Mouse (Mus musculus) layer of hippocampus, adult 11-12 months (tissue): ENCODE measurements around the gene Dnajc5.

Experiments used
- DNase-seq: peaks from one replicate; pipeline ENCODE4 v3.0.0; 2022; ENCODE audit warnings: low spot score

Dnajc5 gene

DNA sequence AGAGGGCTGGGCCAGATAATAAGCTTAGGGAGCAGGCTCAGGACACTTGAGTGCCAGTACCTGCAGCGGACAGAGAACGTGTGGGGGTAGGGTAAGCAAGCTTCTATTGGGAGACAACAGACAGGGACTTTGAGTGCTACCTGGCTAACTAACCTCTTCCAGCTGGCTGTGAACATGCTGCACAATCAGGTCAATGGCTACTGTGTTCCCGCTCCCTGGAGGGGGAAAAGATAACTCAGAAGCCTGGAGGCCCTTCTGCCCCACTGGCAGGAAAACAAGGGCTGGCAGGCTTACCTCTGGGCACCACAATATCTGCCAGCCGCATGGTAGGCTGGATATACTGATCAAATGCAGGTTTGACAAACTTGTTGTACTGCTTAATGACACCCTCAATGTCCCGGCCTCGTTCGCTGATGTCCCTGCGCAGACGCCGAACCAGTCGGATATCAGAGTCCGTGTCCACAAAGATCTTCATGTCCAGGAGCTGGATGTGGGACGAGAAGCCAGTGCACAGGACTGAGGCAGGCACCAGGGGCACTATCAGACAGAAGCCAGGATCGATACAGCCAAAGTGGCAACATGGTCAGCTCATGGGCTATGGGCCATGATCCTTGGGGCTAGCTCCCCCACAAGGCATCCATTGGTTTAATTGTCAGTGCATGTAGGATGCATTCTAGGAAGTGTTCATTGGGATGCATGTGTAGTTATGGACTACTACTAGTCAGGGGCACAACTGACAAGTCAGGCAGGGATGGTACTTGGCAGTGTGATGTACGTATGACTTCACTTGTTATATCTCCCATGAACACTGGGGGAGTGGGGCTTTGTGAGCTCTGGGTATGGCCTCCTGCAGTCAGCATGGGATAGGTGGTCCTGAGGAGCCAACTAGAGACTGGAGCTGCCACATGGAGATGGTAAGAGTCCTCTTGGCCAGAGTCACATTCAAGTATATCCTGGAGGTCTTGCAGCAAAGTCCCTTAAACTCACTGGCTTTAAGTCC lies 52.9 kb downstream of the Dnajc5 start:
- no peak for DNase-seq

DNA sequence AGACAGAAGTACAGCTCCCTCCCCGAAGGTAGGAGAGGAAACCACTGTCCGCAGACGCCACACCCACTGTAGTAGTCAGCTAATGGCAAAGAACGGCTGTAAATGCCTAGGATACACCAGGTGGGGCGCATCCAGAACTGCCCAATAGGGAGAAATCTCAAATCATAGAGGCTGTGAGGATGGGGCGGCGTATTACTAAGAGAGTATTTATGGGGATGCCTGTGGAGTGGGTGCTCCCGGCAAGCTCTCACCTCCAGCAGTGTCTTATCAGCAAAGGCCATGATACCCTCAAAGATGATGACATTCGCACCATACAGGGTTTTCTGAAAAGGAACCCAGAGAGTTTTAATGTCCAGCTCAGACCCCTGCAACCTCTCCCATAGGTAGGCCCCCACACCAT lies 53.7 kb downstream of the Dnajc5 start:
- DNase-seq, result no peak

DNA sequence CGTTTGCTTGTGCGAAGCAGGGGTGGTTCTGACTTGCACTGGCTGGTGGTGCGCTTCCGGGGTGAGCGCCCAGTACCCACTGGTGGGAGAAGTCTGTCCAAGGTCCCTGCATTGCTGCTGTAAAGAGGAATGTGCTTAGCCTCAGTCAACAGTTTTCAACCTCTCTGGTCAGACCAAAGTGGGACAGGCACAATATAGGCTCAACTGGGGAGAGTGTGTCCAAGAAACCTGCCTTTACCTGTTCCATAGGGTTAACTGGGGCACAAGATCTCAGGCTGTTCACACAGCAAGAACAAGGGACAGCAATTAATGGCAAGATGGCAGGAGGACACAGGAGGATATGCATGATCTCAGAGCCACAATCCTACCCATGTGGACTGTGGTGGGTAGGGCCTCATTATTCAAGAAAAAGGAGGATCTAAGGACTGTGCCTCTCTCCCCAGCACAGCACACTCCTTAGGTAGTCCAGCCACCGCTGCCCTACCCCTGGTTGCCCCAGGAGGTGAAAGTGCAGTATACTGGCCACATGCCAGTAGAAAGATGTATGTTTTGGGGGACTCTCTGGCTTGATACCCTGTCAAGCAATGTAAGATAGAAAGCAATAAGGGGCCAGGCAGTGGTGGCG lies 54.7 kb downstream of the Dnajc5 start:
- DNase-seq, result no peak

DNA sequence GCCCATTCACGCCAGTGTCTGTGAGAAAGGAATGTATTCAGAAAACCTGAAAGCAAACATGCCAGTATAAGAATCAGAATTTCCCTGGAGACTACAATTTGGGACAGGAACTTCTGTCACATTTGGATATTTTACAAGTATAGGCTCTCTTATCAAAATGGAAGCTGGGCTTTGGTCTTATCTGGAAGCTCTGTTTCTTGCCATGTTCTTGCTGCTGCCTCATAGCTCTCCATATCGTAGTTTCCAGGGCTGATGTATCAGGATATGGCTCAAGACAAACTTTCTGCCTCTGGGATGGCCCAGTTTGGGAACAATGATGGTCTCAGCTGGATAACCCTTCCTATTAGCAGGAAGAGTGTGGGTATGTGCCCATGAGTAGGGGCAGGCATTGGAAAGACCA lies 56.3 kb downstream of the Dnajc5 start:
- no peak for DNase-seq

DNA sequence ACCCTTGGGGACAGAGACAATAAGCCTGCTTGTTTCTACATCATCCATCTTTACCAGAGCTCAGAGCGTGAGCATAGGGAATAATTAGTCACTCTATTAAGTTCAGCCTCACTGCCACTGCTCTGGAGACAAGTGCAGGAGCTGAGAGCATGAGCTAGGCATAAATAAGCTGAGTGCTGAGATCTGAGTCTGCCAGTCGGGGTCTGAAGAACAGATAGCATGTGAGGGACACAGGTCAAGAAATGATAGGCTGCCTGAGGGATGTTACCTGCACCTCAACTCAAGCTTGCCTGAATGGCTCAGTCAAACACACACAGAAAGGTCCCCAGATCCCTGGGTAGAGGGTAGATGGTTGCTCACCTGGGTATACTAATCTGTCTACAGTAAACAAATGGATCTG lies 56.8 kb downstream of the Dnajc5 start:
- no peak for DNase-seq

DNA sequence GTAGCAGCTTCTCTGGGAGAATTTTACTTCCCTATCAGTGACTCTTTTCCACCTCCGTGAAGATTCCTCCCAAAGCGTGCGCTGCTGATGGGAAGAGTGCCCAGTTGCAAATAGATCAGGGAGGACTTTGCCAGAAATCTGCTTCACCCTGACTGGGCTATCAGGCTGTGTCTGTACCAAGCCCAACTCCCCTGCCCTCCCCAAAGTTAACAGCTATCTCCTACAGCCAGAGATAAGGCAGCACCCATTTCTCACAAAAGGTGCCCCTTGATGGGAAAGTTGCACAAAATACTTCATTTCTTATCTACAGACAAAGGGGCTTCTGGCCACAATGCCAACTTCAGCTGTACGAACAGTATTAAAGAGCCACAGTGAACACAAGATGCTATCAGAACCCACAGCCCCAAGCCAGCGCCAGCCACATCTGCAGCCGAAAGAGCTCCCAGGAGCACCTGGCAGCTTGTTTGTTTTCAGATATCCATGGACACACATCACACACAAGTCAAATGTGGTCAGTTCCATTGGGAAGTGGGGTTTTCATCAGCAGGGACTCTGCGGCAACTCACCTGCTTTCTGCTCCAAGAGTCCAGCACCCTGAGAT lies 57.8 kb downstream of the Dnajc5 start:
- no peak for DNase-seq

DNA sequence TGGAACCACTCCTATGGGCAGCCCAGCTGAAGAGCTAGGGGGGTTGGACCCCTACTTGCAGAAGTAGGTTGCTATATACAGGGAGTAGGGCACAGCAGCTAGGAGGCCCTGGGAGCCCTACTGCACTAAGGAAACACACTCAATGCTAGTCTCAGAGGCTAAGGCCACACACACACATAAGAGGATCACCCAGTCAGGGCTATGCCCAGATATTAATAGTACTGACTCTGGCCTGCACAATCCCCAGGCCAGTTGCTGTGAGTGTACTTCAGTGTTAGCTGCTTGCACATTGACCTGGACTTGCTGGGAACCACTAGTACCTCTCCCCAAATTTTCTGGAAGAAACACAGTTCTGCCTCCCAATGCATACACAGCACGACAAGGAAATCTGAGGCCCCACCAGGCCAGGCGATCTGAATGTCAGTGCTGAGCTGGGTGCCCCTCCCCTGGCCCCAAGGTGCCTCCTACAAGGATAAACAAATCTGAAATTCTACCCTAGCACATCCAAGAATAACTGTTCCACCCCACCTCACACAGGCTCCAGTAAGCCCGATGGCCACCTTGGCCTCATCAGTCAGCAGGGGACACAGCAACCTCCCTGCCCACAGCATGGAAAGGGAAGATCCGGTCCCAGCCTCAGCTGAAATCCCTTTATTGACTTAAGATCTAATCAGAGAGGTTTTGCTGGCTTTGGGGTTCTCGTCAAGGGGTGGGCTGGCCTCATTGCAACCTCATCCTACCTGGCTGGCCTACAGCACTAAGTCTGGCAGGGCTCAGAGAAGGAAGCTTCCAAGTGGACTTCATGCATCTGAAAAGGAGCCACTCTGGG lies 58.7 kb downstream of the Dnajc5 start:
- no peak for DNase-seq

DNA sequence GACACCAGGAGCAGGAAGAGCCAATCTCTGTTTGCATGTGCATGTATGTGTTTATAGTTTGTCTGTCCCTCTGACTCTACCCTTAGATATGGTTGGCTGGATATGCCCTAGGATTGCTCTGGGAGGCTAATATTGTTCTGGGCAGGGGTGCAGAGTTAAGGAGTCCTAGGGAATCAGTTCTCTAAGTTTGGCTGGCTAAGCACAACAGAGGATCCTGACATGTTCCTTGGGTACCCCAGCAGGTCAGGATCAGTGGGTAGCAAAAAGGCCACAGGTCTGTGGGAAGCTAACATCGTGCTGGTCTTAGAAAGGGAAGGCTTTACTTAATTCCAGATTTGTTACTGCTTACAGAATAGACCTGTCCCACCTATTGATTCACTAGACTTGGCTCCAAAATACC lies 59.4 kb downstream of the Dnajc5 start:
- DNase-seq, result no peak

DNA sequence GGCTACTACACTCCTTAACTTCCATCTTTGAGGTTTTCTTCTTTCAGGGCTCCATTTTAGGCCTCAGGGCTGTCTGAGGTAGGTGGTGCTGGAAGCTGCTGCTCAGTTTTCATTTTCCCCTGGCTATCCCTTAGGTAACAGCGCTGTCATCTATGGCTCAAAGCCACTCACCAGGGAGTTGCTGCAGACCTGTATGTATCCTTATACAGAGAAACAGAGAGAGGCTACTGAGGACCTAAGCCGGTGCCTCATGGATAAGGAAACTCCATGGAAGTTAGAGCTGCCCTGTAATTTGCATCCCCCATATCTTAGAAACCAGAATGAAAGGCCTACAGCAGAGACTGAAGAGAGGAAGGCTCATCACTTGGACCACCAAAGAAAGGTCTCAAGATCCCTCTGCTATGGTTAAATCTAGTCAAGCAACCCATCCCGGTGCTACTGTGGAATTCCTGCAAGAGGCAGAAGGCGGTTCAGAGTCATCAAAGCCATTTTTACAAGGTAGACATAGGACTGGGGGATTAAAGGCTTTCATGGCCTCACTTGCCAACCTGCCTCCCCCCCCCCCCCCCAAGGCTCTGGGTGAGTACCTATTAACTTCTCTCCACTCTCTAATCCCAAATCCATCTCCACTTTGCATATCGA lies 60.0 kb downstream of the Dnajc5 start:
- DNase-seq, result no peak

DNA sequence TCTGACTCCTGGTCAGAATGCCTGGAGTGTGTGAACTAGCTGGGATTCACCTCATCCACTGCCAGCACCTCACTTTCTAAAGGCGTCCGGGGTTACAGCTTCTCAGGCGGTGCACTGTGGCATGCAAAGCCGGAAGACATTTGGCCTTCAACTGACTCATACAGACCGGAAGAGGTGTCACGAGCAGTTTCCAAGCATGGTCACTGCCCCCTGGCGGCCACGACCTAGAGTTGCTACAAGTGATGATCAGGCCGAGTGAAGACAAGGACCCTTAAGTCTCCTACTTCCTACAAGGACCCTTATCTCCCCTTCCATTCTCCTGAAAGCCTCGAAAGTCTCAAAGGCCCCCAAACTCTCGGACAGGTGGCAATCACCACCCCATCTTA lies 60.7 kb downstream of the Dnajc5 start:
- peak; percentile 77 for DNase-seq

DNA sequence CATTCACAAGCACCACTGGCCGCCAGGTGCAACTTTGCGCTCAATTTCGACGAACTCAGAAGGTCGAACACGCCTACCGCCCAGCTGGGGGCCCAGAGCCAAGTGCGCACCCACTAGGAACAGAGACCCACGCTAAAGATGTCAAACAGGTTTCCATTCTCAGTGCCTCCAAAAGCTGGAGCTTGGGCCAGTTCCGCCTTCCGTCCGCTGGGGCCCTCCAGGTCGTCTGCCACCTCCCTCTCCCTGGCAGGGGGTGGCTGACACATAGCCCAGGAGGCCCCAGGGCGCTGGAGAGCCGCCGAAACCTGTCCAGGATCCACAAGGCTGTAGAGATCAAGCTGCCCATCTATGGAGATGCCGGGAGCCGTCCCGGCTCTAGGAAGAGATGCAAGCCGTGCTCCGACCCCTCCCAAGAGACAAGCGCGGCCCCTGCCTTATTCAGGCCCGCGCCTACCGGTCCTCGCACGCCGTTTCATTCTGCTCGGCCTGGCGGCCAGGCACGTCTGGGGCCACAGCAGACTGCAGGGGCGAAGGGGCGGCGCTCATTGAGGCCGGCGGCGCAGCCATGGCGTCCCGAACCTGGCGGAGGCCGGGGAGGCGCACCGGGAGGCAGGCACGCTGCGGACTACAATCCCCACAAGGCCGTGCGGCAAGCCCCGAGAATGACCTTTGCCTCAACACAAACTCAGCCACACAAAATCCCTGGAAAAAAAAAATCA lies 61.3 kb downstream of the Dnajc5 start:
- DNase-seq, result peak; percentile 88

DNA sequence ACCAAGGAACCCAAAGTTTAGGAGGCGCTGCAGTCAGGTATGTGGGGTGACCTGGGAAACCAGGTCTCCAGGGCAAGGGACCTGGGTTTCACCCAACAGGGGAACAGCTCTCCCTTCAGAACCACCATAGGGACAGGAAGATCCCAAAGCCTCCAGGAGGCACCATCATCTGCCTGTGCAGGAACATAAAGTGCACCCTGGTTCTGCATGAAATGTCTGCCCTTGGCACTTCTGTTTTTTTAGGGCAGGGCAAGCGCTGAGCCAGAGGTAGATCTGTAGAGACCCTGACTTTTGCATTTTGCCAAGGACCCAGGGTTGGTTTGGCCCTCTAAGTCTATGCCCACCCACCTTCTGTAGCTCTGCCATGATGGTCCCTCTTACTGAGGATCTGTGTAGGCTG lies 62.1 kb downstream of the Dnajc5 start:
- DNase-seq, result no peak

DNA sequence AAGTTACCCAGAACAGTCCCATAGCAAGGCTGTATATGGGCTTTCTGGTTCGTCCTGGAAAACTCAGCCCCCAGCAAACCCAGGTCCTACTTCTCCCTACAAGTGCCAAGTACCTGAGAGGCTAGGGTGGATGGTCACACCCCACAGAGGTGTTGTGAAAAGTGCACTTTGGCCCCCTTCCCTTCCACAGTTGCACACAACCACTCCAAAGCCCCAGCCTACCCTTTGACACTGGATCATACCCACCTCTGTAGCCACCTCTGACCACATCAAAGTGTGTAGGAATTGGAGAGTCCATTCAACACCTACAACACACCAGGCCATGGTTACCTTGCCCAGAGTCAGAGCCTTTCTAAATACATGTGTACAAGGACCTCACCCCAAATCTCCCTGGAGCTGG lies 62.7 kb downstream of the Dnajc5 start:
- DNase-seq, result no peak

DNA sequence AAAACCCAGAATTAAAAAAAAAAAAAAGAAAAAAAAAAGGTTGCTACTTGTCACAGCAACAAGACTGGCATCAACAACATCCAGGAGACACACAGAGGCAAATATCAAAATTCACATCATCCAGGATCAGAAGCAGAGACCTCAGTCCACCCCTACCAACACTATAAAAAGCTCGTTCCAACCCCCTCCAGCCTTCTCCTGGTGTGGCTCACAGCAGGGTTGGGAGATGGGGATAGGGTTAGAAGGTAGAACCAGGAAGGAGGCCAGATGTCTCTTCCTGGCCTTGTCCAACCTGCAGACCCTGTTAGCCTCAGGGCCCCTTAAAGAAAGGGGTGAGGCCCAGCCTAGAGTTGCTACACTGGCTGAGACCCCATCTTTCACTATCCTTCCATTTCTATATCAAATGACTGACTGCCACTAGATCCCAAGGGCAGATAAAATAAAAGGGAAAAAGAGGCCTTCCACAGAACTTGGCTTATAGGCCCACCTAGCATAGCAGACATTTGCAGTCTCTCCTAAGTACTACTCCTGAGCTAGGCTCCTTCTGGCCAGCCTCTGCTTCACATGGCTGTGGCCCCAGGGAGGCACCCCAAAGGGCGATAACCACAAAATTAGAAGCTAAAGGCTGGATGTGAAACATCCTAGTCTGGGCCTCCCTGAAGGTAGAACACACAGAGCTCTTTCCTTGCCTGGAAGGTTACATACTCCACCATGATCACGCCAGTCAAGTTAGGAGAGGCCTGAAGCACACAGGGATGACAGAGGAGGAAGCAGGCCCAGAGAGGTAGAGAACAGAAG lies 63.4 kb downstream of the Dnajc5 start:
- no peak for DNase-seq

DNA sequence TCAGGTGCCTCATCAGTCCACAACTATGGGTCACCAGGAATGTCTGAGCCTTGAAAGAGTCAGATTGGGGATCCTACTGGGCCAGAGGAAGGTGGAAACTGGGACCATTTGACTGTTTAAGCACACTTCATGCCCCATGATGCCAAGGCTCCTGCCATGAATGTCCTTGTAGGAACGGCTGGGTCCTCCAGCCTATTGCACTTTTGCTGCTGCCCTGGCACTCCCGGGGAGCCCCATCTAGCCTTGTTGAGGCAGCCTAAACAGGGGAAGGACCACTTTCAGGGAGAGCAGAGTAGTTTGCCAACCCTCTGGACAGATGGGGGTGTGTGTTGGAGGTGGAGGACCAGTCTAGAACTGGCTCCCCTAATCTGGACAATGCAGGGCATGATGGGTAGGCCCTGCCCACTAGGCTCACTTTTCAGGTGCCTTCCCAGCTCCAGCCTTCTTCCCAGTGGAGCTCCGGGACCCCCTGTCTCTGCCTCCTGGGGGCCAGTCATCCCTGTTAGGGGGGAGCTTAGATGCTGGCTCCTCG lies 64.2 kb downstream of the Dnajc5 start, which contains the start of gene Uckl1:
Uckl1 (minus strand) TSS at position 482 of the 532 bp plus-strand sequence.
- no peak for DNase-seq

DNA sequence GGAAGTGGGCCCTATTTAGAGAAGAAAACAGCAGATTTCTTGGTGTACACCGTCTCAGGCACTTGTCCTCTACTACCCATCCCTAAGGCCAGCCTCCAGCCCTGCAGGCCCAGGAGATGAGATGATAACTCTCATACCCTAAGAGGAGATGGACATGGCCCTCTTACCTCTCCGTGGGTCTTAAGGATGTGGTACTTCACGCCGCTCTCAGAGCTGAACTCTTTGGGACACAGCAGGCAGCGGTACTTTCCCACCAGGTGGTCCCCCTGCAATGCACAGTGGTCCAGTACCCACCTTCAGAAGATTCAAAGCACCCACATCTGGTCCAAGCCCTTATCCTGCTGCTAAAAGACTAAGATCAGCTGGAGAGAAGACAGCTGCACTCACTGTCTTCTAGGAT lies 65.2 kb downstream of the Dnajc5 start:
- no peak for DNase-seq

DNA sequence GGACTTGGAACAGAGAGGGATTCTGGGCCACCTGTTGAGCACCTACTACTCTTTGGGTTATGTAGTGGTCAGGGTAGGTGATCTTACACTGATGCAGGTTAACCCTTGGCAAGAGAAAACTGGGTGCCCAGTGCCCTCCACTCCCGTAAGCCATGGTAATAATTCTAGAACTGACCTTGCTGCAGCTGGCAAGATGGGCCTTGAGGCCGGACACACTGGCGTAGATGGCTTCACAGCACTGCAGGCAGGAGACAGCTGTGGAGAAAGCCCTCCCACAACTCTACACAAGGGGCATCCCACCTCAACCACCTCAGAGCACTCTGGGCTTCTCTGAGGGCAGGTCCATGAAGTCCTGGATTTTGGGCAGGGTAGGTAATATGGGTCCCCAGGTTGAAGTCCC lies 65.8 kb downstream of the Dnajc5 start:
- no peak for DNase-seq

DNA sequence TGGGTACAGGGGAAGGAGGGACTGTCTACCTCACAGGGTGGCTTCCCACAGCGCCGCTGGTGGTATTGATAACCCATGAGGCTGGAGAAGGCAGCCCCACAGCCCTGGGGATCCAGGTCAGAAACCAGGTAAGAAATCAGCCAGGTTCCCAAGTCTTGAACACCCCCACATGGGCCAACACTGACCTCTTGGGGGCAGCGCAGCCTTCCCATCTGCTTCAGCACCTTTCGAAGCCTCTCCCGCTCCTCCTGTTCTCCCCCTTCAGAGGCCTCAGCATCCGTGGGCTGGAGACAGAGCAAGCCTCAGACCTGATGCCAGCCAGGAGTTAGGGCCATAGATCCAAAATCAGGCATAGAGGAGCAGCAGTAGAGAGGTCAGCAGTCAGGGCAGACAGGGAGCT lies 67.5 kb downstream of the Dnajc5 start:
- no peak for DNase-seq

DNA sequence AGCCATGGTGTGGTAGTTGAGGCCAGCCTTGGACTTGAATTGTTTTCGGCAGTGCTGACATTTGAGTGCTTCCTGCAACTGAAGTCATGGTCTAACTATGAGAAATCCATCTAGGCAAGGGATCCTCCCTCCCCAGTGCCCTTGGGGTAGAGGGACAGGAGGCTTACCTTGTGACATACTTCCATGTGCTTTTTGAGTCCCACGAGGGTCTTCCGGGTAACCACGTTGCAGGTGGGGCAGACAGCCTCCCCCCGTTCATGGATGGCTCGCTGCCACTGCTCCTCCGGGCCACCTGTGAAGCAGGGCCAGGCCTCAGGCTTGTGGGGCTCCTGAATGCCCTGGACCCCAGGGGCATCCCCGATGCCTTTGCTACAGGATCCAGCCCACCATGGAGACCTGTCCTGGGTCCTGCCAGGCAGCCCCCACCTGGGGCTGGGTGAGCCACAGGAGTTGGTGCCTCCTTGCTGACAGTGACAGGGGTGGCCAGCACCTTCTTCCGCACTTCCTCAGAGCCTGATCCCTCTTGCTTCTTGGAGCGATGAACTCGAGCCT lies 68.0 kb downstream of the Dnajc5 start:
- DNase-seq, result peak; percentile 11
